Mouse (Mus musculus) heart, embryonic 12.5 days (tissue): ENCODE data around the gene Sdk1. TPM values are rescaled to one million over a fixed set of nuclear protein-coding genes. Genes with fewer than 3 reads are reported as not detected.
A peak's percentile ranks its signal among the peaks of the same experiment; 100 is the strongest.

Experiments
- ATAC-seq: fragments of 200-750 bp; cut with Nextera tagmentation; 2 replicates; pipeline ENCODE4 v1.8.0; 2017; ENCODE audit warnings: moderate TSS enrichment, moderate library complexity; ENCODE audit not compliant: insufficient number of reproducible peaks, low FRiP score
- H3K27ac ChIP-seq: fragments of 300-500 bp; sonication (generic); 2 replicates; pipeline ENCODE4 v1.5.1; 2016; ENCODE audit warnings: mild to moderate bottlenecking, moderate library complexity; ENCODE audit not compliant: poor library complexity, severe bottlenecking
- H3K27me3 ChIP-seq: fragments of 300-500 bp; sonication (generic); replicated peaks from 2 replicates; pipeline ENCODE4 v1.6.1; 2016; ENCODE audit warnings: mild to moderate bottlenecking, moderate library complexity
- H3K36me3 ChIP-seq: fragments of 300-500 bp; sonication (generic); 2 replicates; pipeline ENCODE4 v1.6.1; 2016; ENCODE audit warnings: mild to moderate bottlenecking, moderate library complexity
- H3K4me1 ChIP-seq: fragments of 300-500 bp; sonication (generic); replicated peaks from 2 replicates; pipeline ENCODE4 v1.6.1; 2016; ENCODE audit warnings: mild to moderate bottlenecking
- H3K4me2 ChIP-seq: fragments of 300-500 bp; sonication (generic); 2 replicates; pipeline ENCODE4 v1.6.1; 2016; ENCODE audit warnings: mild to moderate bottlenecking, moderate library complexity
- H3K4me3 ChIP-seq: fragments of 300-500 bp; sonication (generic); 2 replicates; pipeline ENCODE4 v1.5.1; 2016; ENCODE audit warnings: mild to moderate bottlenecking
- H3K9ac ChIP-seq: fragments of 300-500 bp; sonication (generic); 2 replicates; pipeline ENCODE4 v1.6.1; 2016; ENCODE audit warnings: mild to moderate bottlenecking, moderate library complexity
- H3K9me3 ChIP-seq: fragments of 300-500 bp; sonication (generic); replicated peaks from 2 replicates; pipeline ENCODE4 v1.6.1; 2016; ENCODE audit warnings: mild to moderate bottlenecking, moderate library complexity
- WGBS: fragments of 180-500 bp; shearing (Covaris S2); methylation state at CpG from one replicate; pipeline ENCODE4 v1.1.7; 2016; 5-methylcytosine and 5-hydroxymethylcytosine counted together
- polyA plus RNA-seq: library from polyadenylated mRNA; unstranded; fragments of >200 nt; fragmentation: Nextera tagmentation; extraction: Ambion mirVana; gene quantifications from 2 replicates; pipeline ENCODE4 v1.2.1, GENCODE M21; 2016

The Sdk1 gene
- polyA plus RNA-seq, 1 experiment from 2014 or later, result 4.4 TPM

DNA sequence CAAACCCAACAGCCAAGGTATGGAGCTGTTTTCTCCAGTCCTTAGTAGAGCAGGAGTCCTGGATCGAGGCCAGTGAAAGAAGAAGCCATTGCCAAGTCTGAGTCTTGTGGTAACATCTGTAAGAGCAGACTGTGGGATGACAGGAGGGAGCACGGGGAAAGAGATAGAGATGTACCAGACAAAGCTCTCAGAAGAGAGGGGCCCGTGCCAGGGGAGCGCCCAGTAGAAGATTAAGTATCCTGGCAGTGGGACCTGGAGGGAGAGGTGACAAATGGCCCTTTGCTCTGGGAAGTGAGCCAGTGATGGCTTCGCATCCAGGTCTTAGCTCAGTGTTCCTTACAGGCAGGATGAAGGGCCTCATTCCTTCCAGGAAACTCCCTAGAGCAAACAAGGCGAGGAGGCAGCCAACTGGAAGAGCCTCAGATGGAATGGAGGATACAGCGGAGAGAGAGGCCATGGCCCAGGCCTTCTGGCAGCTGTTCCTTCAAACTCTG, 450.2 kb downstream of the Sdk1 start:
- Histone ChIP-seq H3K4me3 (no peak overlapping the region), H3K27ac (no peak overlapping the region)
- no peak for ATAC-seq

GRCm38 (mm10) chr5:141693716-141694115, 452.4 kb downstream of the Sdk1 start:
- H3K9me3 ChIP-seq, result no peaks in the 10 kb centered on the region
- peaks cover 39% of the 10 kb centered on the region for H3K4me1 ChIP-seq
- peak overlapping the region; percentile 51 for H3K4me2 ChIP-seq
- WGBS, result 58% methylated on average over 6 of the region's 6 CpGs
- no peaks in the 10 kb centered on the region for H3K36me3 ChIP-seq
- H3K9ac ChIP-seq, result no peak overlapping the region
- no peak for ATAC-seq
- H3K4me3 ChIP-seq, result no peak overlapping the region
- H3K27ac ChIP-seq, result peak overlapping the region; percentile 42
- no peaks in the 10 kb centered on the region for H3K27me3 ChIP-seq

More for the DNA sequence above, 450.2 kb downstream of the Sdk1 start:
- 55% methylated on average over 7 of the region's 7 CpGs for WGBS
- no peaks in the 10 kb centered on the region for H3K27me3 ChIP-seq
- 0 out of 2 replicates have a peak, but pooled peaks cover 3% of the 10 kb centered on the region for H3K9me3 ChIP-seq
- H3K36me3 ChIP-seq, result no peaks in the 10 kb centered on the region
- peaks cover 33% of the 10 kb centered on the region for H3K4me1 ChIP-seq
- H3K4me2 ChIP-seq, result no peak overlapping the region
- no peak overlapping the region for H3K9ac ChIP-seq

DNA sequence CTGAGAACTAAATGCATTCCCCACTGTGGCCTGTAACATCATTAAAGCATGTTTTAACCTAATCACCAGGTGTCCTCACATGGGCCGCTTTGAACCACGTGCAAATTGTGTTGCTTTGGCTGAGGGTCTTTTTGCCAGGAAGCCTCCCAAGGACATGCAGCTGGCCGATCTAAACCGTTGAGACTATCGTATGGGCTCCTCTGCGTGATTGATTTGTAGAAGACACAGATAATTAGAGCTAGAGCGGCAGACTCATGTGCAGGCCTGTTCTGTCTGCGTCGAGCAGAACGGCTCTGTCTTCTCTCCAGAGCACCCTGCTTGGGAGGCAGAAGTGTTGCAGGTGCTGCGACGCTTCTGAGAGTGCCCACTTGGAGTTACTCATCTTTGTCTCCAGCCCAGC, 453.6 kb downstream of the Sdk1 start:
- no peak for ATAC-seq
- Histone ChIP-seq H3K4me1 (peaks cover 41% of the 10 kb centered on the region), H3K4me3 (no peak overlapping the region), H3K27ac (no peak overlapping the region), H3K36me3 (no peaks in the 10 kb centered on the region), H3K27me3 (no peaks in the 10 kb centered on the region), H3K9ac (no peak overlapping the region), H3K9me3 (no peaks in the 10 kb centered on the region), H3K4me2 (no peak overlapping the region)
- WGBS, result 56% methylated on average over 12 of the region's 12 CpGs

DNA sequence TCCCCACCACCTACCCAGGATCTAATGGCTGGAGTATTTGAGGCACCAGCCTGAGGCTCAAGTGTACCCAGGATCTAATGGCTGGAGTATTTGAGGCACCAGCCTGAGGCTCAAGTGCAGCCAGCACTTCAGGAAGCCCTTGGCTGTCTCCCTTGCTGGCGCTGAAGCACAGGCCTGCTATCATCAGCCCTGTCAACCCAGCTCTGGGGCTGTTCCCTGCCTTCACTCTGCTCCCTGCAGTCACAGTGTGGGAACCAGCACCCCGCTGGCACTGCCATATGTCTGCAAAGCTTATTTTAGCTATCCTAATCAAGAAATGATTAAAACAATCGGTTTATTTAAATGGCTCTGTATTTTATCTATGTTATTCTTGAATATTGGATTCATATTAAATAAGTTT, 457.1 kb downstream of the Sdk1 start:
- Histone ChIP-seq H3K9ac (no peak overlapping the region), H3K27ac (0 out of 2 replicates have a peak overlapping the region, but pooled peaks have one; percentile 12), H3K4me3 (no peak overlapping the region), H3K27me3 (no peaks in the 10 kb centered on the region), H3K36me3 (no peaks in the 10 kb centered on the region), H3K4me1 (peaks cover 25% of the 10 kb centered on the region), H3K9me3 (no peaks in the 10 kb centered on the region), H3K4me2 (no peak overlapping the region)
- WGBS, result 17% methylated on average over 3 of the region's 3 CpGs
- peak; percentile 51; the same call in 1 of the 2 replicates for ATAC-seq

DNA sequence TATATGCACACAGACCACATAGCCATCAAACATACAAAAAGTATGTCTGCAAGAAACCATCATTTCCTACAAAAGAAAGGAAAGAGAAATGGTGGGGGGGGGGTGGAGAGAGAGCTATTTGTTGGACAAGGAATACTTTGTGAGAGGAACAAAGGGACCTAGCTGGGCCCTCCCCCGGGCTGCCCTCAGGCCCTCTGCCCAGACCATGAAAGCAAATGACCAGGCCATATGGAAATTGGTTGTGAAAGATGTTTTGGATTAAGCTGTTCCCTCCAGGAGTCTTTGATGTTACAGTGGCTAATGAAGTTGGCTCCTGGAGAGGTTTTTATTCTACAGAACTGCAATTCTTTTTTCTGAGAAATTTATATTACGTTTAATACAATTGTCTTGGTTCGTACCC, 479.5 kb downstream of the Sdk1 start:
- H3K36me3 ChIP-seq, result no peaks in the 10 kb centered on the region
- H3K4me1 ChIP-seq, result no peaks in the 10 kb centered on the region
- no peak overlapping the region for H3K4me2 ChIP-seq
- H3K27ac ChIP-seq, result no peak overlapping the region
- no peak overlapping the region for H3K9ac ChIP-seq
- ATAC-seq, result no peak
- no peaks in the 10 kb centered on the region for H3K27me3 ChIP-seq
- H3K4me3 ChIP-seq, result no peak overlapping the region
- WGBS, result 81% methylated on average over 3 of the region's 3 CpGs
- H3K9me3 ChIP-seq, result 0 out of 2 replicates have a peak, but pooled peaks cover 5% of the 10 kb centered on the region

GRCm38 (mm10) chr5:141727968-141728367, 486.7 kb downstream of the Sdk1 start:
- ATAC-seq, result no peak

GRCm38 (mm10) chr5:141730006-141730405, 488.7 kb downstream of the Sdk1 start:
- Histone ChIP-seq H3K9ac (no peak overlapping the region), H3K27ac (no peak overlapping the region), H3K4me2 (no peak overlapping the region), H3K9me3 (0 out of 2 replicates have a peak, but pooled peaks cover 3% of the 10 kb centered on the region), H3K4me1 (no peaks in the 10 kb centered on the region), H3K4me3 (no peak overlapping the region), H3K36me3 (no peaks in the 10 kb centered on the region), H3K27me3 (no peaks in the 10 kb centered on the region)
- whole genome bisulfite sequencing, result 71% methylated on average over 4 of the region's 4 CpGs
- no peak for ATAC-seq

More at GRCm38 (mm10) chr5:141727968-141728367, 486.7 kb downstream of the Sdk1 start:
- no peaks in the 10 kb centered on the region for H3K27me3 ChIP-seq
- H3K9ac ChIP-seq, result no peak overlapping the region
- H3K36me3 ChIP-seq, result no peaks in the 10 kb centered on the region
- no peak overlapping the region for H3K27ac ChIP-seq
- 0 out of 2 replicates have a peak, but pooled peaks cover 5% of the 10 kb centered on the region for H3K9me3 ChIP-seq
- H3K4me2 ChIP-seq, result no peak overlapping the region
- WGBS, result 62% methylated on average over 2 of the region's 2 CpGs
- H3K4me3 ChIP-seq, result no peak overlapping the region
- no peaks in the 10 kb centered on the region for H3K4me1 ChIP-seq

DNA sequence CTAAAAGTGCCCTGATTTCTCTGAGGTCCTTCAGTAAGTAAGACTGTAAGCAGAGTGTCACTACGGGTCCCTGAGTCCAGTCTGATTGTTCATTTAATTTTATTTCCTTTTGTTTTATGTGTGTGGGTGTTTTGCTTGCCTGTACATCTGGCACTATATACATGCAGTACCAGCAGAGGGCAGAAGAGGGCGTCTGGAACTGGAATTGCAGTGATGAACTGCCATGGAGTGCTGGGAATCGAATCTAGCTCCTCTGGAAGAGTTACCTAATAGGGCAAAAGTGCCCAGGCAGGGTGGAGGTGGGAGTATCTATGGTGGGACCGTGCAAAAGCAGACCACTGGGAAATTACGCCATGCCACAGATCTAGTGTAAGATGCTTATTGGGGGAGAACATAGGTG, 497.4 kb downstream of the Sdk1 start:
- H3K4me1 ChIP-seq, result peaks cover 6% of the 10 kb centered on the region; the same call in 1 of the 2 replicates
- no peak overlapping the region for H3K4me3 ChIP-seq
- H3K9me3 ChIP-seq, result peaks cover 12% of the 10 kb centered on the region
- ATAC-seq, result no peak
- whole genome bisulfite sequencing, result 69% methylated on average over 5 of the region's 5 CpGs
- H3K36me3 ChIP-seq, result 0 out of 2 replicates have a peak, but pooled peaks cover 3% of the 10 kb centered on the region
- no peaks in the 10 kb centered on the region for H3K27me3 ChIP-seq
- H3K27ac ChIP-seq, result no peak overlapping the region
- no peak overlapping the region for H3K4me2 ChIP-seq
- no peak overlapping the region for H3K9ac ChIP-seq

DNA sequence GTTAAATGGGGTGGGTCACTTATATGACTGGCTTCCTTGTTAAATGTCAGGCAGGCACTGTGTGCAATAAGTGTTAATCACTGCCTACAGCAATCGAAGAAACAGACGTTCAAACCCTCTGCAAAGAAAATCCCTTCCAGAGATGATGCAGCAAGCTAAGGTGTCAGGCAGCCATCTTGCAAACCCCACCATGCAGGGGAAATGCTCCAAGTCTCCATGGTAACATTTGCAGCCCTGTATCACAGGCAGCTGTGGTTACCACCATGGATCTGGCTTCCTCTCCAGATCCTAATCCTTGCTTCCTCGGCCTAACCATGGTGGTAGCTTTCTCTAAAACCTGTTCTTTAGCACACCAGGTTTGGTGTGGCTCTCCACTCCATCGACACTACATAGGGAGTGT, 507.5 kb downstream of the Sdk1 start:
- Histone ChIP-seq H3K9me3 (0 out of 2 replicates have a peak, but pooled peaks cover 3% of the 10 kb centered on the region), H3K27me3 (no peaks in the 10 kb centered on the region), H3K4me3 (no peak overlapping the region), H3K27ac (no peak overlapping the region), H3K4me2 (no peak overlapping the region), H3K36me3 (no peaks in the 10 kb centered on the region), H3K4me1 (no peaks in the 10 kb centered on the region), H3K9ac (no peak overlapping the region)
- 82% methylated on average over 4 of the region's 4 CpGs for WGBS
- ATAC-seq, result no peak

DNA sequence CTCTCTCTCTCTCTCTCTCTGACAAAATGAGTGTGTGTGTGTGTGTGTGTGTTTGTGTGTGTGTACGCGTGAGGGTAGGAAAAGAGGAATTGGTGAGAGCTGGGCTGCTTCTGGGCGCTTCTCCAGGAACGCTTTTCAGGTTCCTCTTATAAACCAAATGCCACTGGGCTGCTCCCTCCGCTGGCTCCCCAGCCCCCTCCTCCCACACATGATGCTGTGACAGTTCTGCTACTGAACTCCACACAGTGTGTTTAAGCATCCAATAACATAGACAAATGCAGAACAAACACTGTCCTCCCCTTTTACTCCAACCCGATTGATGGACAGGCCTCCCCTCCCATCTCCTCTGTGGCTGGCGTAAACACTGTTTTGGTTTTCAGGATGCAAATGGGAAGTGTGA, 513.0 kb downstream of the Sdk1 start:
- Histone ChIP-seq H3K27ac (no peak overlapping the region), H3K4me1 (peaks cover 24% of the 10 kb centered on the region), H3K4me2 (no peak overlapping the region), H3K9me3 (0 out of 2 replicates have a peak, but pooled peaks cover 3% of the 10 kb centered on the region), H3K9ac (no peak overlapping the region), H3K4me3 (no peak overlapping the region), H3K36me3 (no peaks in the 10 kb centered on the region), H3K27me3 (no peaks in the 10 kb centered on the region)
- 44% methylated on average over 7 of the region's 7 CpGs for WGBS
- no peak for ATAC-seq

- Histone ChIP-seq H3K4me1 (peaks cover 40% of the 10 kb centered on the region), H3K27ac (peak overlapping the region; percentile 56), H3K36me3 (no peaks in the 10 kb centered on the region), H3K27me3 (no peaks in the 10 kb centered on the region), H3K4me2 (peak overlapping the region; percentile 29; the same call in 1 of the 2 replicates), H3K9me3 (no peaks in the 10 kb centered on the region), H3K9ac (no peak overlapping the region), H3K4me3 (no peak overlapping the region)
- peak; percentile 78 for ATAC-seq
- 12% methylated on average over 8 of the region's 8 CpGs for WGBS
Measured at GRCm38 (mm10) chr5:141758885-141759284, 517.6 kb downstream of the Sdk1 start.

DNA sequence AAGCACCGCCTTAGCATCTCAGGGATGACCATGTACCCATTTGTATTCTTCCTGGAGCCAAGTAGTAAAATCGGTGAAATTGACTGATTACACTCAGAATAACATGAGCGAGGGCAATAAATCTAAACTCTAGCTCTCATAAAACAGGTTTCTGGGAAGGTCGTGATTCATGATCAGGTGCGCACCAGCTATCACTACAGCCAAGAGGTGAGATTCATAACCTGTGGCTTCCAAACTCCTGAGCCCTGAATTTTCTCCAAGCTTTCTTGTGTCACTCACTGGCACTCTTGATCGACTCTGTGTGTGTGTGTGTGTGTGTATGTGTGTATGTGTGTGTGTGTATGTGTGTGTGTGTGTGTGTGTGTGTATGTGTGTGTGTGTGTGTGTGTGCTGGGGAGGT, 522.8 kb downstream of the Sdk1 start:
- WGBS, result 86% methylated on average over 6 of the region's 6 CpGs
- no peak overlapping the region for H3K27ac ChIP-seq
- no peak overlapping the region for H3K9ac ChIP-seq
- H3K4me1 ChIP-seq, result peaks cover 27% of the 10 kb centered on the region
- no peak for ATAC-seq
- no peaks in the 10 kb centered on the region for H3K36me3 ChIP-seq
- H3K4me2 ChIP-seq, result no peak overlapping the region
- no peak overlapping the region for H3K4me3 ChIP-seq
- no peaks in the 10 kb centered on the region for H3K27me3 ChIP-seq
- H3K9me3 ChIP-seq, result no peaks in the 10 kb centered on the region
